Mouse (Mus musculus) liver, embryonic 15.5 days (tissue): Measurements from ENCODE around the gene Camk1g. TPM values are rescaled to one million over a fixed set of nuclear protein-coding genes. Genes with fewer than 3 reads are reported as not detected.

Source experiments
- ATAC-seq: fragments of 200-750 bp; cut with Nextera tagmentation; 2 replicates; pipeline ENCODE4 v1.8.0; 2017; ENCODE audit warnings: moderate number of reproducible peaks, mild to moderate bottlenecking, moderate library complexity; ENCODE audit not compliant: insufficient read depth
- H3K27ac ChIP-seq: fragments of 300-500 bp; sonication (generic); replicated peaks from 2 replicates; pipeline ENCODE4 v1.5.1; 2015; ENCODE audit warnings: mild to moderate bottlenecking, inconsistent platforms
- H3K27me3 ChIP-seq: fragments of 300-500 bp; sonication (generic); 2 replicates; pipeline ENCODE4 v1.6.1; 2015; ENCODE audit warnings: mild to moderate bottlenecking, inconsistent platforms
- H3K36me3 ChIP-seq: fragments of 300-500 bp; sonication (generic); replicated peaks from 2 replicates; pipeline ENCODE4 v1.6.1; 2015; ENCODE audit warnings: moderate library complexity, mild to moderate bottlenecking, inconsistent platforms
- H3K4me1 ChIP-seq: fragments of 300-500 bp; sonication (generic); replicated peaks from 2 replicates; pipeline ENCODE4 v1.6.1; 2015; ENCODE audit warnings: inconsistent platforms
- H3K4me2 ChIP-seq: fragments of 300-500 bp; sonication (generic); 2 replicates; pipeline ENCODE4 v1.6.1; 2015; ENCODE audit warnings: moderate library complexity, mild to moderate bottlenecking, inconsistent platforms
- H3K4me3 ChIP-seq: fragments of 300-500 bp; sonication (generic); replicated peaks from 2 replicates; pipeline ENCODE4 v1.5.1; 2015; ENCODE audit warnings: mild to moderate bottlenecking, inconsistent platforms
- H3K9ac ChIP-seq: fragments of 300-500 bp; sonication (generic); 2 replicates; pipeline ENCODE4 v1.6.1; 2015; ENCODE audit warnings: moderate library complexity, mild to moderate bottlenecking, inconsistent platforms
- H3K9me3 ChIP-seq: fragments of 300-500 bp; sonication (generic); replicated peaks from 2 replicates; pipeline ENCODE4 v1.6.1; 2016; ENCODE audit warnings: inconsistent platforms
- WGBS: fragments of 180-500 bp; shearing (Covaris S2); methylation state at CpG from one replicate; pipeline ENCODE4 v1.1.7; 2015; ENCODE audit warnings: mixed read lengths; ENCODE audit not compliant: insufficient replicate concordance; 5-methylcytosine and 5-hydroxymethylcytosine counted together
- polyA plus RNA-seq: library from polyadenylated mRNA; unstranded; fragments of >200 nt; fragmentation: Nextera tagmentation; extraction: Ambion mirVana; gene quantifications from 2 replicates; pipeline ENCODE4 v1.2.1, GENCODE M21; 2015

Gene Camk1g
- polyA plus RNA-seq, 1 experiment from 2014 or later, result 0.41 TPM

- no peaks in the 10 kb centered on the region for H3K36me3 ChIP-seq
- WGBS, result 25% methylated on average over 1 of the region's 1 CpGs
- ATAC-seq, result no peak
- H3K4me3 ChIP-seq, result no peak overlapping the region
- no peak overlapping the region for H3K9ac ChIP-seq
- H3K9me3 ChIP-seq, result no peaks in the 10 kb centered on the region
- no peaks in the 10 kb centered on the region for H3K27me3 ChIP-seq
- H3K4me2 ChIP-seq, result no peak overlapping the region
- no peak overlapping the region for H3K27ac ChIP-seq
- 0 out of 2 replicates have a peak, but pooled peaks cover 5% of the 10 kb centered on the region for H3K4me1 ChIP-seq
Measured at GRCm38 (mm10) chr1:193299995-193300394, 70.1 kb downstream of the Camk1g start.

GRCm38 (mm10) chr1:193298141-193298765 is 71.8 kb downstream of the Camk1g start:
- no peaks in the 10 kb centered on the region for H3K36me3 ChIP-seq
- H3K4me3 ChIP-seq, result no peak overlapping the region
- no peak overlapping the region for H3K27ac ChIP-seq
- H3K4me1 ChIP-seq, result 0 out of 2 replicates have a peak, but pooled peaks cover 5% of the 10 kb centered on the region
- H3K9ac ChIP-seq, result no peak overlapping the region
- WGBS, result 58% methylated on average over 3 of the region's 3 CpGs
- H3K4me2 ChIP-seq, result no peak overlapping the region
- no peak for ATAC-seq
- no peaks in the 10 kb centered on the region for H3K9me3 ChIP-seq
- no peaks in the 10 kb centered on the region for H3K27me3 ChIP-seq

Other genes starting within 250 kb of the Camk1g start
- 1.8 and 2.7 TPM in 2 replicates for gene Diexf, start 240.0 kb downstream of the Camk1g start, polyA plus RNA-seq
- 2.4 and 2.6 TPM in 2 replicates for gene Irf6, start 217.2 kb downstream of the Camk1g start, polyA plus RNA-seq
- gene A130010J15Rik, start 202.3 kb downstream of the Camk1g start, polyA plus RNA-seq, result 3.8 and 3.9 TPM in 2 replicates
- gene Traf3ip3, start 168.6 kb downstream of the Camk1g start, polyA plus RNA-seq, result 7.5 and 10.2 TPM in 2 replicates
- 0.63 and 0.75 TPM in 2 replicates for gene Lamb3, start 162.6 kb downstream of the Camk1g start, polyA plus RNA-seq
- gene Hsd11b1, start 106.2 kb downstream of the Camk1g start, polyA plus RNA-seq, result 12.7 and 19.5 TPM in 2 replicates
- gene G0s2, start 97.1 kb downstream of the Camk1g start, polyA plus RNA-seq, result 105 and 146 TPM in 2 replicates